Mouse (Mus musculus): ENCODE results near the gene Scly. TPM values are rescaled to one million over a fixed set of nuclear protein-coding genes. Genes with fewer than 3 reads are reported as not detected.

Scly gene
- polyA plus RNA-seq, 1 experiment from 2014 or later: 15.0 TPM

DNA sequence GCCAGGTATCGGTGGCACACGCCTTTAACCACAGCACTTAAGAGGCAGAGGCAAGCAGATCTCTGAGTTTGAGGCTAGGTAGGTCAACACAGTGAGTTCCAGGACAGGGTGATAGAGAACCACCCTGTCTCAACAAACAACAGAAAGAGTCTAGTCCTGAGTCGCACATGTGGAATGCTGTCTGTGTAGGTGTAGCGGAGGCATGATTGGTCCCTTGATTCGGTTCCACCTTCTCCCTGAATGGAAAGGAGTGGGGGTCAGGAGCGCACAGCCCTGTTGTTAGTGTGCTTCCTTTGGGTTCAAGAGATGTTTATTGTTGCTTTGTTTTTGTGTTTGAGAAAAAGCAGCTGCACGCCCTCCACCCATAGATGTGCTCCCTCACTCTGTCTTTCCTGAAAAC, 35.6 kb upstream of the Scly start:
- 89% methylated on average over 7 of the region's 7 CpGs for WGBS
- H3K4me3 ChIP-seq (ENCODE audit: low read length): no peak overlapping the region

GRCm38 (mm10) chr1:91272260-91272659, 25.9 kb upstream of the Scly start:
- H3K27ac ChIP-seq (ENCODE audit: low read depth, low read length): no peak overlapping the region
- no peak overlapping the region for H3K4me2 ChIP-seq (ENCODE audit: low read length)
- H3K9me3 ChIP-seq (ENCODE audit: control insufficient read depth, low read length): no peaks in the 10 kb centered on the region
- WGBS: 85% methylated on average over 2 of the region's 2 CpGs
- H3K36me3 ChIP-seq (ENCODE audit: control insufficient read depth, insufficient read depth, low read length): no peaks in the 10 kb centered on the region
- ATAC-seq: no peak
- H3K4me1 ChIP-seq (ENCODE audit: control insufficient read depth, insufficient read depth, low read depth, low read length): no peaks in the 10 kb centered on the region
- no peak overlapping the region for H3K4me3 ChIP-seq (ENCODE audit: low read length)
- no peak overlapping the region for H3K9ac ChIP-seq (ENCODE audit: low read depth, low read length)
- H3K27me3 ChIP-seq (replicated peaks; ENCODE audit: control insufficient read depth, insufficient read depth, low read length): no peaks in the 10 kb centered on the region

More for the DNA sequence above, 35.6 kb upstream of the Scly start:
- Histone ChIP-seq H3K36me3 (ENCODE audit: control insufficient read depth, insufficient read depth, low read length) (peaks cover 3% of the 10 kb centered on the region; the same call in 1 of the 2 replicates), H3K9ac (ENCODE audit: low read depth, low read length) (no peak overlapping the region), H3K4me2 (ENCODE audit: low read length) (no peak overlapping the region), H3K9me3 (ENCODE audit: control insufficient read depth, low read length) (no peaks in the 10 kb centered on the region), H3K27ac (ENCODE audit: low read depth, low read length) (no peak overlapping the region), H3K27me3 (replicated peaks; ENCODE audit: control insufficient read depth, insufficient read depth, low read length) (no peaks in the 10 kb centered on the region), H3K4me1 (ENCODE audit: control insufficient read depth, insufficient read depth, low read depth, low read length) (no peaks in the 10 kb centered on the region)
- ATAC-seq: no peak

GRCm38 (mm10) chr1:91276581-91276980, 21.6 kb upstream of the Scly start:
- H3K4me3 ChIP-seq (ENCODE audit: low read length): no peak overlapping the region
- no peak for ATAC-seq
- no peak overlapping the region for H3K27ac ChIP-seq (ENCODE audit: low read depth, low read length)
- WGBS: 96% methylated on average over 4 of the region's 4 CpGs
- H3K9me3 ChIP-seq (ENCODE audit: control insufficient read depth, low read length): no peaks in the 10 kb centered on the region
- H3K4me2 ChIP-seq (ENCODE audit: low read length): no peak overlapping the region
- H3K27me3 ChIP-seq (replicated peaks; ENCODE audit: control insufficient read depth, insufficient read depth, low read length): no peaks in the 10 kb centered on the region
- peaks cover 22% of the 10 kb centered on the region for H3K36me3 ChIP-seq (ENCODE audit: control insufficient read depth, insufficient read depth, low read length)
- no peaks in the 10 kb centered on the region for H3K4me1 ChIP-seq (ENCODE audit: control insufficient read depth, insufficient read depth, low read depth, low read length)
- no peak overlapping the region for H3K9ac ChIP-seq (ENCODE audit: low read depth, low read length)

DNA sequence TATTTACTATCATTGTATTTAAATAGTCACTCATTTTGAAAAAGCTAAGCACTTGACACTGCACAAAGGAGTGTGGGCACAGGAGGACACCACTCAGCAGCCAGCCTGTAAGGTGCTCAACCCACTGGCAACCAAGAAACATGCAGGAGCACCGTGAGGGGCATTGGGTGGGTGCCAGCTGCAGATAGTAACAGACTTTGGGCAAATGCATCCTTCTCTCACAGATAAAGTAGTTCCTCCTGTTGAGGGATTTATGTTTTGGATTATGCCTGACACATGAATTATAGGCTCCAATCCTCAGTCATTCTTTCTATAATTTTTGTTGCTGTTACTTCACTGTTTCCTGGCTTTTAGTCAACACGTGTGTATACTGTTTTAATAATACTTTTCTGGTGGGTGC, 20.7 kb upstream of the Scly start:
- ATAC-seq: no peak
- H3K4me2 ChIP-seq (ENCODE audit: low read length): no peak overlapping the region
- no peak overlapping the region for H3K9ac ChIP-seq (ENCODE audit: low read depth, low read length)
- peaks cover 22% of the 10 kb centered on the region for H3K36me3 ChIP-seq (ENCODE audit: control insufficient read depth, insufficient read depth, low read length)
- no peak overlapping the region for H3K27ac ChIP-seq (ENCODE audit: low read depth, low read length)
- H3K4me1 ChIP-seq (ENCODE audit: control insufficient read depth, insufficient read depth, low read depth, low read length): no peaks in the 10 kb centered on the region
- no peaks in the 10 kb centered on the region for H3K9me3 ChIP-seq (ENCODE audit: control insufficient read depth, low read length)
- no peak overlapping the region for H3K4me3 ChIP-seq (ENCODE audit: low read length)
- no peaks in the 10 kb centered on the region for H3K27me3 ChIP-seq (replicated peaks; ENCODE audit: control insufficient read depth, insufficient read depth, low read length)
- WGBS: 90% methylated on average over 2 of the region's 2 CpGs

- 95% methylated on average over 3 of the region's 3 CpGs for WGBS
- no peaks in the 10 kb centered on the region for H3K27me3 ChIP-seq (replicated peaks; ENCODE audit: control insufficient read depth, insufficient read depth, low read length)
- peaks cover 22% of the 10 kb centered on the region for H3K36me3 ChIP-seq (ENCODE audit: control insufficient read depth, insufficient read depth, low read length)
- H3K4me2 ChIP-seq (ENCODE audit: low read length): no peak overlapping the region
- no peaks in the 10 kb centered on the region for H3K4me1 ChIP-seq (ENCODE audit: control insufficient read depth, insufficient read depth, low read depth, low read length)
- H3K27ac ChIP-seq (ENCODE audit: low read depth, low read length): no peak overlapping the region
- H3K9ac ChIP-seq (ENCODE audit: low read depth, low read length): no peak overlapping the region
- no peak overlapping the region for H3K4me3 ChIP-seq (ENCODE audit: low read length)
- no peak for ATAC-seq
- no peaks in the 10 kb centered on the region for H3K9me3 ChIP-seq (ENCODE audit: control insufficient read depth, low read length)
Observed at GRCm38 (mm10) chr1:91278410-91279119, 19.6 kb upstream of the Scly start.

- Histone ChIP-seq H3K9ac (ENCODE audit: low read depth, low read length) (no peak overlapping the region), H3K4me2 (ENCODE audit: low read length) (no peak overlapping the region), H3K4me3 (ENCODE audit: low read length) (no peak overlapping the region), H3K36me3 (ENCODE audit: control insufficient read depth, insufficient read depth, low read length) (peaks cover 26% of the 10 kb centered on the region), H3K27ac (ENCODE audit: low read depth, low read length) (no peak overlapping the region), H3K27me3 (replicated peaks; ENCODE audit: control insufficient read depth, insufficient read depth, low read length) (no peaks in the 10 kb centered on the region), H3K9me3 (ENCODE audit: control insufficient read depth, low read length) (no peaks in the 10 kb centered on the region), H3K4me1 (ENCODE audit: control insufficient read depth, insufficient read depth, low read depth, low read length) (no peaks in the 10 kb centered on the region)
- ATAC-seq: no peak
- WGBS: 94% methylated on average over 1 of the region's 1 CpGs
Observed at GRCm38 (mm10) chr1:91279126-91279525, 19.0 kb upstream of the Scly start.

GRCm38 (mm10) chr1:91282582-91282981, 15.6 kb upstream of the Scly start:
- Histone ChIP-seq H3K36me3 (ENCODE audit: control insufficient read depth, insufficient read depth, low read length) (peaks cover 39% of the 10 kb centered on the region), H3K4me1 (ENCODE audit: control insufficient read depth, insufficient read depth, low read depth, low read length) (no peaks in the 10 kb centered on the region), H3K27me3 (replicated peaks; ENCODE audit: control insufficient read depth, insufficient read depth, low read length) (no peaks in the 10 kb centered on the region), H3K9ac (ENCODE audit: low read depth, low read length) (no peak overlapping the region), H3K9me3 (ENCODE audit: control insufficient read depth, low read length) (no peaks in the 10 kb centered on the region), H3K4me2 (ENCODE audit: low read length) (no peak overlapping the region), H3K27ac (ENCODE audit: low read depth, low read length) (no peak overlapping the region), H3K4me3 (ENCODE audit: low read length) (no peak overlapping the region)
- no peak for ATAC-seq
- 87% methylated on average over 1 of the region's 1 CpGs for WGBS

- H3K4me2 ChIP-seq (ENCODE audit: low read length): no peak overlapping the region
- no peak for ATAC-seq
- H3K4me3 ChIP-seq (ENCODE audit: low read length): no peak overlapping the region
- no peaks in the 10 kb centered on the region for H3K27me3 ChIP-seq (replicated peaks; ENCODE audit: control insufficient read depth, insufficient read depth, low read length)
- no peaks in the 10 kb centered on the region for H3K9me3 ChIP-seq (ENCODE audit: control insufficient read depth, low read length)
- peaks cover 17% of the 10 kb centered on the region for H3K36me3 ChIP-seq (ENCODE audit: control insufficient read depth, insufficient read depth, low read length)
- no peaks in the 10 kb centered on the region for H3K4me1 ChIP-seq (ENCODE audit: control insufficient read depth, insufficient read depth, low read depth, low read length)
- no peak overlapping the region for H3K27ac ChIP-seq (ENCODE audit: low read depth, low read length)
- WGBS: 96% methylated on average over 1 of the region's 1 CpGs
- no peak overlapping the region for H3K9ac ChIP-seq (ENCODE audit: low read depth, low read length)
Observed at GRCm38 (mm10) chr1:91289375-91289774, 8.8 kb upstream of the Scly start.

GRCm38 (mm10) chr1:91292101-91292825, 5.9 kb upstream of the Scly start:
- Histone ChIP-seq H3K27ac (ENCODE audit: low read depth, low read length) (no peak overlapping the region), H3K36me3 (ENCODE audit: control insufficient read depth, insufficient read depth, low read length) (peaks cover 3% of the 10 kb centered on the region; the same call in 1 of the 2 replicates), H3K9me3 (ENCODE audit: control insufficient read depth, low read length) (no peaks in the 10 kb centered on the region), H3K9ac (ENCODE audit: low read depth, low read length) (no peak overlapping the region), H3K4me1 (ENCODE audit: control insufficient read depth, insufficient read depth, low read depth, low read length) (no peaks in the 10 kb centered on the region), H3K4me2 (ENCODE audit: low read length) (no peak overlapping the region), H3K27me3 (replicated peaks; ENCODE audit: control insufficient read depth, insufficient read depth, low read length) (no peaks in the 10 kb centered on the region), H3K4me3 (ENCODE audit: low read length) (no peak overlapping the region)
- WGBS: 91% methylated on average over 11 of the region's 11 CpGs
- ATAC-seq: no peak

Measured in hindbrain, embryonic 16.5 days (tissue).